ENCODE assay signal across 9 mouse cellular contexts in the genomic region with DNA sequence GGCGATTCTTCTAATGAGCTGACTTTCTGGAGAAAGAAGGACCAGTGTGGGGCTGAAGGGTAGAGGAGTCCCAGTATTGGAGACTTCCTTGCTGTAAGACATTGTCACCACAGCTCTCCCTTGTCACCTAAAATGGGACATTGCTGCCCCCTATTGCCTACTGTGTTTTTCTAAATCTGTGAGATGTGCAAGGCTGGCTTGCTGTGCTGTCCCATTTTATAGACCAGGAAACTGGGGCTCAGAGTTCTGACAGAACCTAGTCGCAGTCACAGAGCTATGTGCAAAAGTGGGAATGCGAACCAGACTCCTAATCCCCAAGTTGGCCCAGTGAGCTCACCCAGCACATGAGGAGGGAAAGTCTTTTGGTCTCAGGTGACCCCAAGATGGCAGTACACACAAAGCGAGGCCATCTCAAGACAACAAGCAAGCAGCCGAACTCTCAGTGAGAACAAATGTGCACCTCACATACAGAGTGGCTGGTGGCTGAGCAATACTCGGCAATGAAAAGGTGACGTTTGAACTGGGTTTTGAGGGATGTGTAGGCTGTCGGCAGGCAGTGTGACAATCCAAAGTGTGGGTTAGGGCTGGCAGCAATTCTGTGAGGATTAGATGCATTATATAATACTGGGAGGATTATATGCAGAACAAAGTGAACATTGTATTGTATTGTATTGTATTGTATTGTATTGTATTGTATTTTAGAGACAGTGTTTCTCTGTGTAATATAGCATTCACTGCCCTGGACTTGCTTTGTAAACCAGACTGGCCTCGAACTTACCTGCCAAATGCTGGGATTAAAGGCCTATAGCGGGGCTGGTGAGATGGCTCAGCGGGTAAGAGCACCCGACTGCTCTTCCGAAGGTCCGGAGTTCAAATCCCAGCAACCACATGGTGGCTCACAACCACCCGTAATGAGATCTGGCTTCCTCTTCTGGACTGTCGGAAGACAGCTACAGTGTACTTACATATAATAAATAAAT. TPM values are rescaled to one million over a fixed set of nuclear protein-coding genes. Genes with fewer than 3 reads are reported as not detected.
DNase-seq lines count a peak whose midpoint lies in the region; ATAC-seq and TF ChIP-seq lines count a peak whose summit lies in the region.
"Had no signal": no experiment of that assay in that cellular context is flagged by ENCODE, and none has a peak within 500 bp of the region (broad histone marks: within the 10 kb centered on the region; RNA-seq: fewer than 3 reads in every experiment).

No protein-coding gene starts in this region.

- peak; percentile 55 for DNase-seq in intestine, embryonic 14.5 days (ENCODE audit: low spot score)
- no peak for DNase-seq in ES-E14 (ENCODE audit: low read depth, low spot score)
- peak; percentile 53 for DNase-seq in cerebellum, adult 8-10 months
- peak in 2 of 3 experiments; percentile 49 to 53 for DNase-seq in liver, embryonic 14.5 days (ENCODE audit: low read depth in 3 of 3, low spot score in 3 of 3)
- peak; percentile 30 for DNase-seq in spleen, adult 12 weeks (ENCODE audit: low spot score)
- no peak for DNase-seq in ovary, adult 18-20 months (ENCODE audit: low spot score)

- WGBS in intestine, embryonic 14.5 days = 72% methylated on average over 15 of the region's 16 CpGs
- 78% methylated on average over 15 of the region's 16 CpGs for whole genome bisulfite sequencing in intestine, embryonic 16.5 days
- WGBS in liver, embryonic 14.5 days (ENCODE audit: insufficient replicate concordance) = 70% methylated on average over 15 of the region's 16 CpGs

- peaks cover 15% of the 10 kb centered on the region; the same call in 1 of the 2 replicates for H3K4me1 ChIP-seq in intestine, embryonic 14.5 days (replicated peaks; ENCODE audit: control insufficient read depth, insufficient read depth, low read length)
- H3K4me1 ChIP-seq in intestine, embryonic 16.5 days (ENCODE audit: control insufficient read depth, insufficient read depth, low read length) = peaks cover 12% of the 10 kb centered on the region
- H3K4me1 ChIP-seq in ES-E14 (ENCODE audit: control insufficient read depth in 2 of 2, insufficient read depth in 2 of 2, low read length in 2 of 2, poor library complexity in 1 of 2) = peaks cover 0 to 4% of the 10 kb centered on the region in 2 experiments; a peak in 1 of 4 replicates
- H3K4me1 ChIP-seq in liver, embryonic 14.5 days (replicated peaks; ENCODE audit: control insufficient read depth in 2 of 2, insufficient read depth in 2 of 2, low read length in 1 of 2) = peaks cover 14 to 20% of the 10 kb centered on the region in 2 experiments

- no peak overlapping the region for H3K27ac ChIP-seq in intestine, embryonic 14.5 days (ENCODE audit: low read depth)
- no peak overlapping the region for H3K27ac ChIP-seq in intestine, embryonic 16.5 days (ENCODE audit: low read length)
- no peak overlapping the region for H3K27ac ChIP-seq in ES-E14 (ENCODE audit: insufficient read depth, low read depth, low read length, poor library complexity, severe bottlenecking)
- no peak overlapping the region for H3K27ac ChIP-seq in liver, embryonic 14.5 days

- TF ChIP-seq CTCF in liver, embryonic 14.5 days (IDR thresholded peaks at IDR 0.05; ENCODE audit: low read depth) = peak; percentile 62

- in situ Hi-C loops in ES-E14 (cut with MboI; ENCODE audit: low sequenced_read_pairs in 2 of 2, unreplicated experiment in 2 of 2) = no loop called here

- H3K9me3 ChIP-seq in intestine, embryonic 14.5 days (ENCODE audit: control insufficient read depth, low read length) = no peaks in the 10 kb centered on the region
- H3K9me3 ChIP-seq in intestine, embryonic 16.5 days (ENCODE audit: control insufficient read depth, low read length) = no peaks in the 10 kb centered on the region
- H3K9me3 ChIP-seq in ES-E14 (ENCODE audit: control insufficient read depth, insufficient read depth, low read depth, low read length) = no peaks in the 10 kb centered on the region
- no peaks in the 10 kb centered on the region for H3K9me3 ChIP-seq in liver, embryonic 14.5 days (ENCODE audit: control insufficient read depth, low read length)
- H3K9me3 ChIP-seq: embryonic facial prominence, embryonic 13.5 days had no signal

- H3K4me2 ChIP-seq in intestine, embryonic 14.5 days (ENCODE audit: low read length) = no peak overlapping the region
- no peak overlapping the region for H3K4me2 ChIP-seq in intestine, embryonic 16.5 days (ENCODE audit: low read depth, low read length)
- H3K4me2 ChIP-seq in liver, embryonic 14.5 days (ENCODE audit: low read depth) = no peak overlapping the region

- H3K9ac ChIP-seq in intestine, embryonic 14.5 days (ENCODE audit: low read length) = no peak overlapping the region
- H3K9ac ChIP-seq in intestine, embryonic 16.5 days (ENCODE audit: low read depth, low read length) = no peak overlapping the region
- no peak overlapping the region for H3K9ac ChIP-seq in ES-E14 (ENCODE audit: insufficient read depth, low read depth, low read length, poor library complexity, severe bottlenecking)
- H3K9ac ChIP-seq in liver, embryonic 14.5 days (replicated peaks) = no peak overlapping the region

- peaks cover 16% of the 10 kb centered on the region for H3K36me3 ChIP-seq in intestine, embryonic 14.5 days (ENCODE audit: control insufficient read depth, insufficient read depth, low read length)
- H3K36me3 ChIP-seq in intestine, embryonic 16.5 days (ENCODE audit: control insufficient read depth, insufficient read depth, low read length) = 0 out of 2 replicates have a peak, but pooled peaks cover 3% of the 10 kb centered on the region
- peaks cover 5% of the 10 kb centered on the region for H3K36me3 ChIP-seq in ES-E14 (ENCODE audit: control insufficient read depth, insufficient read depth, low read length, poor library complexity, severe bottlenecking)
- H3K36me3 ChIP-seq in liver, embryonic 14.5 days (replicated peaks; ENCODE audit: control insufficient read depth, insufficient read depth, low read depth) = peaks cover 13% of the 10 kb centered on the region

- TF ChIP-seq EP300 in liver, embryonic 14.5 days (IDR thresholded peaks at IDR 0.05; ENCODE audit: low read depth) = no peak

- no peaks in the 10 kb centered on the region for H3K27me3 ChIP-seq in intestine, embryonic 14.5 days (replicated peaks; ENCODE audit: control insufficient read depth, insufficient read depth, low read length)
- H3K27me3 ChIP-seq in intestine, embryonic 16.5 days (replicated peaks; ENCODE audit: control insufficient read depth, insufficient read depth, low read length) = no peaks in the 10 kb centered on the region
- no peaks in the 10 kb centered on the region for H3K27me3 ChIP-seq in liver, embryonic 14.5 days (ENCODE audit: control insufficient read depth, insufficient read depth, low read length)

- H3K4me3 ChIP-seq in intestine, embryonic 14.5 days (ENCODE audit: low read depth, low read length) = no peak overlapping the region
- no peak overlapping the region for H3K4me3 ChIP-seq in intestine, embryonic 16.5 days (ENCODE audit: low read length)
- H3K4me3 ChIP-seq in ES-E14 (ENCODE audit: insufficient read depth in 1 of 2, low read depth in 1 of 2, low read length in 2 of 2, poor library complexity in 1 of 2, severe bottlenecking in 1 of 2) = no peak overlapping the region
- no peak overlapping the region for H3K4me3 ChIP-seq in liver, embryonic 14.5 days (ENCODE audit: insufficient read depth in 1 of 2, low read depth in 2 of 2, low read length in 2 of 2)

- ATAC-seq in intestine, embryonic 14.5 days (replicated peaks; ENCODE audit: low FRiP score, low TSS enrichment, low read depth) = no peak
- no peak for ATAC-seq in intestine, embryonic 16.5 days
- peak; percentile 23 for ATAC-seq in inflammation-experienced regulatory T-cells, adult 6 months
- no peak for ATAC-seq in liver, embryonic 14.5 days (ENCODE audit: insufficient read depth)

RNA-seq across cellular contexts. Expression of a gene that starts 1.4 kb away (rescaled TPM):
- polyA plus RNA-seq in intestine, embryonic 14.5 days (2014; fragmentation: Nextera tagmentation; extraction: Ambion mirVana) = 530 and 550 TPM in 2 replicates
- polyA plus RNA-seq in intestine, embryonic 16.5 days (2015; fragmentation: Nextera tagmentation; extraction: Ambion mirVana) = 635 and 649 TPM in 2 replicates
- 212 and 224 TPM in 2 replicates for total RNA-seq in ES-E14 (2012; rRNA removed)
- 100 to 1,000 TPM in 1 of 3 experiments, 10 to 100 TPM in 2; 41.3 to 124 (median 59.1) TPM for polyA plus RNA-seq in inflammation-experienced regulatory T-cells, adult 6 months (2017; shearing (Covaris generic))
- 76.9 and 99.9 TPM in 2 replicates for polyA plus RNA-seq in liver, embryonic 14.5 days (2012; rRNA removed)
- polyA plus RNA-seq in liver, embryonic 14.5 days (2014; fragmentation: Nextera tagmentation; extraction: Ambion mirVana) = 321 and 328 TPM in 2 replicates

RNA-seq across cellular contexts. Expression of a gene that starts 7.9 kb away (rescaled TPM):
- polyA plus RNA-seq in intestine, embryonic 14.5 days (2014; fragmentation: Nextera tagmentation; extraction: Ambion mirVana) = 14.9 and 16.6 TPM in 2 replicates
- 8.6 and 8.8 TPM in 2 replicates for polyA plus RNA-seq in intestine, embryonic 16.5 days (2015; fragmentation: Nextera tagmentation; extraction: Ambion mirVana)
- 8.6 and 10.1 TPM in 2 replicates for total RNA-seq in ES-E14 (2012; rRNA removed)
- 1 to 10 TPM in 1 of 3 experiments, under 1 TPM in 2; 0.39 to 1.3 (median 0.91) TPM for polyA plus RNA-seq in inflammation-experienced regulatory T-cells, adult 6 months (2017; shearing (Covaris generic))
- polyA plus RNA-seq in liver, embryonic 14.5 days (2012; rRNA removed) = 0.71 and 0.98 TPM in 2 replicates
- 1.4 and 2.1 TPM in 2 replicates for polyA plus RNA-seq in liver, embryonic 14.5 days (2014; fragmentation: Nextera tagmentation; extraction: Ambion mirVana)

RNA-seq across cellular contexts. Expression of a gene that starts 13.6 kb away (rescaled TPM):
- 15.2 and 16.1 TPM in 2 replicates for polyA plus RNA-seq in intestine, embryonic 14.5 days (2014; fragmentation: Nextera tagmentation; extraction: Ambion mirVana)
- 12.5 and 14.5 TPM in 2 replicates for polyA plus RNA-seq in intestine, embryonic 16.5 days (2015; fragmentation: Nextera tagmentation; extraction: Ambion mirVana)
- 22.8 and 30.7 TPM in 2 replicates for total RNA-seq in ES-E14 (2012; rRNA removed)
- 10 to 100 TPM; 14.7 to 22.6 (median 20.1) TPM for polyA plus RNA-seq in inflammation-experienced regulatory T-cells, adult 6 months (2017; shearing (Covaris generic))
- 5.2 and 7.1 TPM in 2 replicates for polyA plus RNA-seq in liver, embryonic 14.5 days (2012; rRNA removed)
- polyA plus RNA-seq in liver, embryonic 14.5 days (2014; fragmentation: Nextera tagmentation; extraction: Ambion mirVana) = 4.7 and 5.4 TPM in 2 replicates

RNA-seq across cellular contexts. Expression of a gene that starts 39.8 kb away (rescaled TPM):
- 99.2 and 99.6 TPM in 2 replicates for polyA plus RNA-seq in intestine, embryonic 14.5 days (2014; fragmentation: Nextera tagmentation; extraction: Ambion mirVana)
- polyA plus RNA-seq in intestine, embryonic 16.5 days (2015; fragmentation: Nextera tagmentation; extraction: Ambion mirVana) = 85.5 and 86.6 TPM in 2 replicates
- total RNA-seq in ES-E14 (2012; rRNA removed) = 51.5 and 60.4 TPM in 2 replicates
- 10 to 100 TPM; 43.2 to 54.2 (median 51.1) TPM for polyA plus RNA-seq in inflammation-experienced regulatory T-cells, adult 6 months (2017; shearing (Covaris generic))
- 19.7 and 25.7 TPM in 2 replicates for polyA plus RNA-seq in liver, embryonic 14.5 days (2012; rRNA removed)
- 50.5 and 52.2 TPM in 2 replicates for polyA plus RNA-seq in liver, embryonic 14.5 days (2014; fragmentation: Nextera tagmentation; extraction: Ambion mirVana)

RNA-seq across cellular contexts. Expression of a gene that starts 39.8 kb away (rescaled TPM):
- polyA plus RNA-seq in intestine, embryonic 14.5 days (2014; fragmentation: Nextera tagmentation; extraction: Ambion mirVana) = 75.5 and 84.2 TPM in 2 replicates
- 51.2 and 52.2 TPM in 2 replicates for polyA plus RNA-seq in intestine, embryonic 16.5 days (2015; fragmentation: Nextera tagmentation; extraction: Ambion mirVana)
- total RNA-seq in ES-E14 (2012; rRNA removed) = 71.5 and 74.1 TPM in 2 replicates
- polyA plus RNA-seq in inflammation-experienced regulatory T-cells, adult 6 months (2017; shearing (Covaris generic)) = 10 to 100 TPM; 59.6 to 62.1 (median 60.8) TPM
- 11.5 and 20.8 TPM in 2 replicates for polyA plus RNA-seq in liver, embryonic 14.5 days (2012; rRNA removed)
- polyA plus RNA-seq in liver, embryonic 14.5 days (2014; fragmentation: Nextera tagmentation; extraction: Ambion mirVana) = 21.8 and 24.4 TPM in 2 replicates

Comparison
In these comparisons a context has a peak if more than half of its experiments do, and no peak if none do; other contexts are left out.
1. DNase-seq: peak in intestine, embryonic 14.5 days (single experiment), cerebellum, adult 8-10 months (single experiment), liver, embryonic 14.5 days (2 of 3) and spleen, adult 12 weeks (single experiment); none in ES-E14 (single experiment) and ovary, adult 18-20 months (single experiment).